Comparison of ENCODE assay signal across 20 mouse cellular contexts in the genomic region with DNA sequence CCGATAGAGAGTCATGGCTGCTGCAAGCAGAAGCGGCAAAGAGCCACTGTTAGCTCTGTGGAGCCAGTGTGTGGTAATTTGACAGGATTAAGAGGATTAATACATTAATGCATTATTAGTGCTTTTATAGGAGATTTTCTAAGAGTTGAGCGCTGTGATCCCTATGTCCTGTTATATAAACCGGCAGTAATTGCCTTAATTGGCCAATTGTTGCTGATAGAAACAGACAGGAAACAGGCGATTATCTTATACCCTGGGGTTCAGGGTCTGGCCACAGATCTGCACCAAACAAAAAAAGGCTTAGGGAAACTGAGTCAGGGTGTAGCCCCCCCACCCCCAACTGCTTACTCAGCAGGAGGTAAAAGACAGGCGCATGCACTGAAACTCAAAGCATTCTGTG.
DNase-seq lines count a peak whose midpoint lies in the region; ATAC-seq lines count a peak whose summit lies in the region.
"Had no signal": no experiment of that assay in that cellular context is flagged by ENCODE, and none has a peak within 500 bp of the region (broad histone marks: within the 10 kb centered on the region; RNA-seq: fewer than 3 reads in every experiment).

No protein-coding gene starts in this region.

- H3K27ac ChIP-seq in forebrain, embryonic 13.5 days, result no peak overlapping the region
- no peak overlapping the region for H3K27ac ChIP-seq in forebrain, embryonic 16.5 days (ENCODE audit: low read length)
- H3K27ac ChIP-seq in midbrain, embryonic 14.5 days (replicated peaks; ENCODE audit: low read depth, low read length), result no peak overlapping the region
- H3K27ac ChIP-seq in midbrain, embryonic 11.5 days (ENCODE audit: low read depth, low read length), result no peak overlapping the region
- no peak overlapping the region for H3K27ac ChIP-seq in hindbrain, embryonic 12.5 days
- H3K27ac ChIP-seq: embryonic facial prominence, embryonic 15.5 days; gastrocnemius, adult 2 months; heart, embryonic 13.5 days; hindbrain, embryonic 13.5 days; hindbrain, postnatal 0 days had no signal

- H3K36me3 ChIP-seq in forebrain, embryonic 13.5 days (ENCODE audit: poor library complexity, severe bottlenecking), result no peaks in the 10 kb centered on the region
- H3K36me3 ChIP-seq in forebrain, embryonic 16.5 days (ENCODE audit: control insufficient read depth, insufficient read depth), result no peaks in the 10 kb centered on the region
- H3K36me3 ChIP-seq in midbrain, embryonic 14.5 days (ENCODE audit: control insufficient read depth, insufficient read depth, low read length), result no peaks in the 10 kb centered on the region
- H3K36me3 ChIP-seq in midbrain, embryonic 11.5 days (ENCODE audit: control insufficient read depth, insufficient read depth, low read length), result no peaks in the 10 kb centered on the region
- no peaks in the 10 kb centered on the region for H3K36me3 ChIP-seq in hindbrain, embryonic 12.5 days
- H3K36me3 ChIP-seq: embryonic facial prominence, embryonic 15.5 days; heart, embryonic 13.5 days; hindbrain, embryonic 13.5 days had no signal

- no peak overlapping the region for H3K4me3 ChIP-seq in forebrain, embryonic 13.5 days
- no peak overlapping the region for H3K4me3 ChIP-seq in forebrain, embryonic 16.5 days (replicated peaks; ENCODE audit: low read length)
- no peak overlapping the region for H3K4me3 ChIP-seq in midbrain, embryonic 14.5 days (replicated peaks; ENCODE audit: low read depth, low read length)
- no peak overlapping the region for H3K4me3 ChIP-seq in midbrain, embryonic 11.5 days (ENCODE audit: low read depth, low read length)
- H3K4me3 ChIP-seq in hindbrain, embryonic 12.5 days, result no peak overlapping the region
- H3K4me3 ChIP-seq: embryonic facial prominence, embryonic 15.5 days; erythroblast, embryonic 14.5 days; gastrocnemius, adult 2 months; heart, embryonic 13.5 days; hindbrain, embryonic 13.5 days had no signal

- no peak overlapping the region for H3K9ac ChIP-seq in forebrain, embryonic 13.5 days
- no peak overlapping the region for H3K9ac ChIP-seq in forebrain, embryonic 16.5 days (replicated peaks; ENCODE audit: low read depth, low read length)
- H3K9ac ChIP-seq in midbrain, embryonic 14.5 days (replicated peaks; ENCODE audit: low read length), result no peak overlapping the region
- H3K9ac ChIP-seq in midbrain, embryonic 11.5 days (ENCODE audit: low read length), result no peak overlapping the region
- no peak overlapping the region for H3K9ac ChIP-seq in hindbrain, embryonic 12.5 days
- H3K9ac ChIP-seq: embryonic facial prominence, embryonic 15.5 days; heart, embryonic 13.5 days; hindbrain, embryonic 13.5 days had no signal

- no peaks in the 10 kb centered on the region for H3K27me3 ChIP-seq in forebrain, embryonic 13.5 days
- no peaks in the 10 kb centered on the region for H3K27me3 ChIP-seq in forebrain, embryonic 16.5 days (replicated peaks; ENCODE audit: control insufficient read depth, insufficient read depth, low read length)
- no peaks in the 10 kb centered on the region for H3K27me3 ChIP-seq in midbrain, embryonic 14.5 days (ENCODE audit: control insufficient read depth, insufficient read depth, low read length)
- H3K27me3 ChIP-seq in midbrain, embryonic 11.5 days (ENCODE audit: control insufficient read depth, insufficient read depth, low read length), result no peaks in the 10 kb centered on the region
- H3K27me3 ChIP-seq in hindbrain, embryonic 12.5 days, result no peaks in the 10 kb centered on the region
- H3K27me3 ChIP-seq: embryonic facial prominence, embryonic 15.5 days; heart, embryonic 13.5 days; hindbrain, embryonic 13.5 days had no signal

- peaks cover 4% of the 10 kb centered on the region; the same call in 1 of the 2 replicates for H3K4me1 ChIP-seq in forebrain, embryonic 13.5 days
- 0 out of 2 replicates have a peak, but pooled peaks cover 3% of the 10 kb centered on the region for H3K4me1 ChIP-seq in forebrain, embryonic 16.5 days (replicated peaks; ENCODE audit: control insufficient read depth, insufficient read depth, low read length)
- no peaks in the 10 kb centered on the region for H3K4me1 ChIP-seq in midbrain, embryonic 14.5 days (ENCODE audit: control insufficient read depth, insufficient read depth, low read length)
- H3K4me1 ChIP-seq in midbrain, embryonic 11.5 days (ENCODE audit: control insufficient read depth, insufficient read depth, low read length), result no peaks in the 10 kb centered on the region
- H3K4me1 ChIP-seq in hindbrain, embryonic 12.5 days, result no peaks in the 10 kb centered on the region
- H3K4me1 ChIP-seq: embryonic facial prominence, embryonic 15.5 days; heart, embryonic 13.5 days; hindbrain, embryonic 13.5 days had no signal

- DNase-seq in midbrain, embryonic 14.5 days, result peak; percentile 11
- no peak for DNase-seq in midbrain, embryonic 11.5 days (ENCODE audit: low spot score, missing footprints)
- peak; percentile 51 for DNase-seq in retina, embryonic 14.5 days (ENCODE audit: low spot score)
- DNase-seq: adrenal gland, adult 8-10 months; adrenal gland, postnatal 36 days; cerebellum, adult 11 months; cerebellum, adult 8-10 months; cerebellum, postnatal 25 days; gastrocnemius, adult 2 months; gastrocnemius, postnatal 25 days; heart, postnatal 4 days; kidney, adult 11 months had no signal

- 17% methylated on average over 6 of the region's 6 CpGs for WGBS in forebrain, embryonic 13.5 days
- WGBS in forebrain, embryonic 16.5 days, result 22% methylated on average over 6 of the region's 6 CpGs
- 51% methylated on average over 6 of the region's 6 CpGs for WGBS in midbrain, embryonic 14.5 days
- 53% methylated on average over 6 of the region's 6 CpGs for WGBS in midbrain, embryonic 11.5 days
- 69% methylated on average over 6 of the region's 6 CpGs for WGBS in hindbrain, embryonic 12.5 days

- no peaks in the 10 kb centered on the region for H3K9me3 ChIP-seq in forebrain, embryonic 13.5 days (replicated peaks)
- H3K9me3 ChIP-seq in forebrain, embryonic 16.5 days (ENCODE audit: control insufficient read depth, low read length), result 0 out of 2 replicates have a peak, but pooled peaks cover 2% of the 10 kb centered on the region
- no peaks in the 10 kb centered on the region for H3K9me3 ChIP-seq in midbrain, embryonic 14.5 days (ENCODE audit: control insufficient read depth, low read length)
- H3K9me3 ChIP-seq in midbrain, embryonic 11.5 days (ENCODE audit: control insufficient read depth, low read length), result no peaks in the 10 kb centered on the region
- H3K9me3 ChIP-seq in hindbrain, embryonic 12.5 days (replicated peaks), result no peaks in the 10 kb centered on the region
- H3K9me3 ChIP-seq: embryonic facial prominence, embryonic 15.5 days; heart, embryonic 13.5 days; hindbrain, embryonic 13.5 days had no signal

- peak; percentile 47; the same call in 1 of the 2 replicates for ATAC-seq in forebrain, embryonic 13.5 days
- ATAC-seq in forebrain, embryonic 16.5 days, result no peak
- ATAC-seq in midbrain, embryonic 14.5 days (ENCODE audit: low FRiP score, low TSS enrichment), result no peak; the same call in 1 of the 2 replicates
- ATAC-seq in midbrain, embryonic 11.5 days (ENCODE audit: low FRiP score), result no peak
- ATAC-seq in hindbrain, embryonic 12.5 days (ENCODE audit: low FRiP score), result no peak
- ATAC-seq: hindbrain, postnatal 0 days had no signal

- no peak overlapping the region for H3K4me2 ChIP-seq in forebrain, embryonic 13.5 days
- H3K4me2 ChIP-seq in forebrain, embryonic 16.5 days (ENCODE audit: low read length), result no peak overlapping the region
- H3K4me2 ChIP-seq in midbrain, embryonic 14.5 days (ENCODE audit: low read length), result no peak overlapping the region
- H3K4me2 ChIP-seq in midbrain, embryonic 11.5 days, result no peak overlapping the region
- H3K4me2 ChIP-seq in hindbrain, embryonic 12.5 days (replicated peaks), result no peak overlapping the region
- H3K4me2 ChIP-seq: embryonic facial prominence, embryonic 15.5 days; heart, embryonic 13.5 days; hindbrain, embryonic 13.5 days had no signal
